Mouse (Mus musculus) hindbrain, embryonic 14.5 days (tissue): ENCODE measurements around the gene Ifi209. TPM values are rescaled to one million over a fixed set of nuclear protein-coding genes. Genes with fewer than 3 reads are reported as not detected.
"Not testable (repeated sequence)": the region's sequence is repeated elsewhere in the genome, so short reads cannot be mapped to it uniquely, and the experiment has no call there.

Source experiments
- ATAC-seq: fragments of 200-750 bp; cut with Nextera tagmentation; 2 replicates; pipeline ENCODE4 v1.8.0; 2017; ENCODE audit warnings: moderate number of reproducible peaks, mild to moderate bottlenecking, moderate TSS enrichment, moderate library complexity; ENCODE audit not compliant: low FRiP score
- DNase-seq: peaks from one replicate; pipeline ENCODE4 v3.0.0-alpha.2; 2015; ENCODE audit warnings: low spot score
- H3K27ac ChIP-seq: fragments of 300-500 bp; sonication (generic); 2 replicates; pipeline ENCODE4 v1.5.1; 2014; ENCODE audit warnings: mild to moderate bottlenecking, moderate library complexity
- H3K27me3 ChIP-seq: fragments of 300-500 bp; sonication (generic); 2 replicates; pipeline ENCODE4 v1.6.1; 2014; ENCODE audit warnings: mild to moderate bottlenecking, low read length, mixed read lengths; ENCODE audit not compliant: control insufficient read depth, insufficient read depth
- H3K36me3 ChIP-seq: fragments of 300-500 bp; sonication (generic); replicated peaks from 2 replicates; pipeline ENCODE4 v1.6.1; 2014; ENCODE audit not compliant: control insufficient read depth, insufficient read depth
- H3K4me1 ChIP-seq: fragments of 300-500 bp; sonication (generic); replicated peaks from 2 replicates; pipeline ENCODE4 v1.6.1; 2014; ENCODE audit warnings: antibody characterized with exemption, low read length, mixed read lengths; ENCODE audit not compliant: control insufficient read depth, insufficient read depth
- H3K4me2 ChIP-seq: fragments of 300-500 bp; sonication (generic); replicated peaks from 2 replicates; pipeline ENCODE4 v1.6.1; 2014; ENCODE audit warnings: mild to moderate bottlenecking, moderate library complexity
- H3K4me3 ChIP-seq: fragments of 300-500 bp; sonication (generic); replicated peaks from 2 replicates; pipeline ENCODE4 v1.5.1; 2014; ENCODE audit warnings: mild to moderate bottlenecking, low read length
- H3K9ac ChIP-seq: fragments of 300-500 bp; sonication (generic); 2 replicates; pipeline ENCODE4 v1.6.1; 2014
- H3K9me3 ChIP-seq: fragments of 300-500 bp; sonication (generic); 2 replicates; pipeline ENCODE4 v1.6.1; 2016; ENCODE audit warnings: low read length; ENCODE audit not compliant: control insufficient read depth
- WGBS: fragments of 180-500 bp; shearing (Covaris S2); extraction: QIAGEN DNeasy Blood & Tissue Kit; methylation state at CpG from one replicate; pipeline ENCODE4 v1.1.7; 2014; 5-methylcytosine and 5-hydroxymethylcytosine counted together
- microRNA-seq: library from miRNA; unstranded; fragments of <30 nt; microRNA quantifications from one replicate; pipeline ENCODE4, GENCODE M21; 2016
- polyA plus RNA-seq: library from polyadenylated mRNA; unstranded; fragments of >200 nt; fragmentation: Nextera tagmentation; extraction: Ambion mirVana; gene quantifications from 2 replicates; pipeline ENCODE4 v1.2.1, GENCODE M21; 2014

The Ifi209 gene
- polyA plus RNA-seq, 1 experiment from 2014 or later, result 0.39 TPM

DNA sequence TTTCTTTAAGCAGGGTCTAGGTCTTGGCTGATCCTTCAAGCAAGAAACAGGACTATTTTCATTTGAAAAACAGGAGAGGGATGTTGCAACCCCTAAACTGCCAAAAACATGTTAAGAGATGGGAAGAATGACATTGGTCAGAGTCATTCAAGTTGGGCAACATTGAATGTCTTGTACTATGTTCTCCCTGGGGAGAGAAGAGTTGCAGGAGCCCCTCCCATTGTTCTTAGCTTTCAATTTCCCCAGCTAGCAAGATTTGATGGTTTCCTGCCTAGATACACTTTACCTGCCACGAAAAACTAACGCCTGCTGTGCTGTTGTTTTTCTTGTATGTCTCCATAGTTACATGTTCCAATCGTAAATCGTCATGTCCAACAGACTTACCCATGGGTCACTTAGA, 27.3 kb downstream of the Ifi209 start:
- Histone ChIP-seq H3K4me1 (no peaks in the 10 kb centered on the region), H3K9me3 (no peaks in the 10 kb centered on the region), H3K27me3 (no peaks in the 10 kb centered on the region), H3K9ac (no peak overlapping the region), H3K4me2 (no peak overlapping the region), H3K27ac (no peak overlapping the region), H3K36me3 (no peaks in the 10 kb centered on the region), H3K4me3 (no peak overlapping the region)
- DNase-seq, result no peak
- 82% methylated on average over 4 of the region's 4 CpGs for WGBS
- ATAC-seq, result no peak

DNA sequence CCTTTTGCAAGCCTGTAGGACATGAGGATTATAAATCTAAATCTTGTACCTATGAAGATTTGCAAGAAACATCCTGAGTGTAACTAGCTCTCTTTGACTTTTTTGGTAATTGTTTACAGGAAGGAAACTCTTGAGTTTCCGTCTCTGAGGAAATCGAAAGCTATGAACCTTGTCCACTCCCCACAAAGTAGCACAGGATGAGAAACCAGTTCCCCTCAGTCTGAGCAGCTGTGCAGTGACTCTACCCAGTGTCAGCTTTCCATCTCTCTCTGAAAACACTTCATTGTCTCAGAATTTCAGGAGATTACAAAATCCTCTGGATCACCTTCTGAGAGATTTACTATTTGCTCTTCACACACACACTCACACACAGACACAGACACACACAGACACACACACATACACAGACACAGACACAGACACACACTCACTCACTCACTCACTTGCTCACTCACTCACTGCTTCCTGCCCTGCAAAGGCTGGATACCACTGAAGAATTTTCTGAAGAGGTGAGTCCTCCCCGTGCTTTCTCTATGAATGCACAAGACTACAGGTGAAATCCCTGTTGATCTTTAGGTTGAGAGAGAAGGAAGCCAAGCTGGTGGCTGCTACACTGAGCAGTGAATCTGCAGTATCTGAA, 42.9 kb downstream of the Ifi209 start, which contains the start of gene Ifi208:
Ifi208 (plus strand) TSS at position 218 of the 640 bp plus-strand sequence.
- WGBS, result 51% methylated on average over 3 of the region's 3 CpGs
- not testable (repeated sequence) for H3K27me3 ChIP-seq, ATAC-seq, H3K9me3 ChIP-seq, H3K4me1 ChIP-seq, H3K9ac ChIP-seq, DNase-seq, H3K4me2 ChIP-seq, H3K27ac ChIP-seq, H3K4me3 ChIP-seq, H3K36me3 ChIP-seq

DNA sequence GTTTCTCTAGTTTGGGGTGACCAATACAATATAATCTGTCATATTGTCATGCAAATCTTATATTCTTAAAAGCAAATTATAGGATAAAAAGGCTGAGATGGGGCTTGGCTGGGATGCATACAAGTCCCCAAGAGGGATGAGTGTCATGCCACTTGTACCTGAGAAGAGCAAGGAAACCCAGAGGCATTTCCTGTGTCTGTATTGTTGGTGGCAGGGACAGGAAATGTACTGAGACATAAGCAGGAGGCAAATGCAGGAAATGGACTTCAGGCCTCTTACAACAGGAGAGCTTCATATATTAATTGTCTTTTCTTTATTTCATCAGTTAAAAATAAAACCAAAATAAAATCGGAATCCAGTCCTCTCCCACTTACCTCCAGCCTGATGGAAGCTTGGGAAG, 47.9 kb downstream of the Ifi209 start:
- H3K4me2 ChIP-seq, H3K27me3 ChIP-seq, DNase-seq, H3K9ac ChIP-seq, H3K36me3 ChIP-seq, H3K4me1 ChIP-seq, H3K4me3 ChIP-seq, H3K9me3 ChIP-seq, H3K27ac ChIP-seq, ATAC-seq: not testable (repeated sequence)
- 86% methylated on average over 1 of the region's 1 CpGs for WGBS

DNA sequence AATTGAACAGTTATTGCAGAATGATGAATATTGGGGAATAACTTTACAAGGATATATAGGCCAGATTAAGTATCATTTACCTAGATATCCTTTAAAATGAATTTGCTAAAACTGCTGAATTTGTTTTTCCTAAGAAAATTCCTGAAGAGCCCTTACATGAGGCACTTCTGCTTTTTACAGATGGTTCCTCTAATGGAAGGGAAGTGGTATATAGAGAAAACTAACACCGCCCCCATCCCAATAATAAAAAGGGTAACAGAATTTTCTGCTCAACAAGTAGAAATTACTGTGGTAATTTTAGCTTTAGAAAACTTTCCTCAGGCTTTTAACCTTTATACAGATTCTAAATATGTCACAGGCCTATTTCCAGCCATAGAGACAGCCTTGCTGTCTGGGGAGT, 63.6 kb downstream of the Ifi209 start:
- Histone ChIP-seq H3K4me2 (no peak overlapping the region), H3K27me3 (no peaks in the 10 kb centered on the region), H3K9ac (no peak overlapping the region), H3K4me1 (no peaks in the 10 kb centered on the region), H3K36me3 (no peaks in the 10 kb centered on the region), H3K9me3 (no peaks in the 10 kb centered on the region), H3K27ac (no peak overlapping the region), H3K4me3 (no peak overlapping the region)
- 91% methylated on average over 1 of the region's 1 CpGs for WGBS
- ATAC-seq (no peak), DNase-seq (no peak)

Small RNA genes within 50 kb of the gene (microRNA-seq; reads per million reads assigned to microRNA genes)
- gene Gm44339, result not detected

Other genes starting within 250 kb of the Ifi209 start
- 0.20 TPM in 1 of 2 replicates, not detected in the other for gene Ifi206, start 139.9 kb upstream of the Ifi209 start, polyA plus RNA-seq
- gene Ifi214, start 95.0 kb upstream of the Ifi209 start, polyA plus RNA-seq, result not detected in 2 replicates
- gene Ifi213, start 31.6 kb upstream of the Ifi209 start, polyA plus RNA-seq, result 0.07 TPM in 1 of 2 replicates, not detected in the other
- gene Ifi208, start 42.8 kb downstream of the Ifi209 start, polyA plus RNA-seq, result not detected in 2 replicates
- gene Ifi207, start 110.8 kb downstream of the Ifi209 start, polyA plus RNA-seq, result 0.53 and 0.64 TPM in 2 replicates
- 1.3 TPM in 2 replicates for gene Ifi204, start 136.0 kb downstream of the Ifi209 start, polyA plus RNA-seq